Mouse (Mus musculus): Measurements from ENCODE around the gene Map3k4.
"Not testable (repeated sequence)": the region's sequence is repeated elsewhere in the genome, so short reads cannot be mapped to it uniquely, and the experiment has no call there.

The Map3k4 gene

DNA sequence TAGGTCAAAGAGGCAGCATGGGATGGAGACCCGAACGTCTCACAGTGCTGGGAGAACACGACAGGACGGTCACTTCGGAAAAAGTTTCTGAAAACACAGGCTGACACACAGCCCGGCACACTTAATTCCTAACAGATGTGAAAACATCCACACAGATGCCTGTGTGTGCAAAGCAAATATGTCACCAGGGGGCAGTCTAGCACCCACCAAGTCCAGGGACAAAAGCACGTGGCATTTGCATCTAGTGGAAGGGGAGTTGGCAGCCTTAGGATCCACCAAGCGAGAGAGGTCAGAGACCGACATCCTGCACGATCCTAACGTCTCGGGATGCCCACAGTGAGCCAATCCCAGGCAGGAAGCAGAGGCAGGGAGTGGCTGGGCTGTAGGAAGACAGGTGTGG lies 92.0 kb downstream of the Map3k4 start:
- DNase-seq (ENCODE audit: extremely low spot score, low read depth, low spot score) = peak; percentile 61

DNA sequence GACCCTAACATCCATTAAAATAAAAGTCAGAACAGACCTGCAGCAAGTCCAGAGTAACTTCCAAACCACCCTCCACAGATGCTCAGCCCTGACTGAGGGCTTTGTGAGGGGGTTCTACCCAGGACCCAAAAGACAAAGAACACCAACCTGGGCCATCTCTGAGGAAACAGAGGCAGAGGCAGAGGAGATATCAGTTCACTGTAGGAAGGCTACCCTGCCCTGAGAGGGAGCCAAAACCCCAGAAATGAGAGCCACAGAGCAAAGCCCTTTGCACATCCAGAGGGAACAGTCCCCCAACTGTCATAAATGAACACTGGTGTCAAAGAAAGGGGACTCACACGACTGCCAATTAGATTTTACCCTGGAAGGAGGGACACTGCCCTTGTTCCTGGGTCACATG lies 93.4 kb downstream of the Map3k4 start:
- no peak for DNase-seq (ENCODE audit: extremely low spot score, low read depth, low spot score)

DNA sequence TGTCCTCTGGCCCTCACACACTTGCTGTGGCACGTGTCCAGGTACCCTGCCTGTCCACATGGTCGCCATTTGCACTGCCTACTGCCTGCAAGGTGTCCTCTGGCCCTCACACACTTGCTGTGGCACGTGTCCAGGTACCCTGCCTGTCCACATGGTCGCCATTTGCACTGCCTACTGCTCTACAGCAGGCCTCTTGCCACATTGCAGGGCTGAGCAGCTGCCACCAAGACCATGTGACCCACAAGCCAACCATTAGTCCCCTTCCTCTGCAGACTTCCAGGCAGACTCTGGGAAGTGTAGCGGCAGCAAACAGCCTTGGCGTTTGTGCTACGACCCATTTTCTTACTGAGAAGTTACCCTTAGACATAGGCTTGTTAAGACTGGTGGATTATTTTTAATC lies 94.0 kb downstream of the Map3k4 start:
- not testable (repeated sequence) for DNase-seq (ENCODE audit: extremely low spot score, low read depth, low spot score)

DNA sequence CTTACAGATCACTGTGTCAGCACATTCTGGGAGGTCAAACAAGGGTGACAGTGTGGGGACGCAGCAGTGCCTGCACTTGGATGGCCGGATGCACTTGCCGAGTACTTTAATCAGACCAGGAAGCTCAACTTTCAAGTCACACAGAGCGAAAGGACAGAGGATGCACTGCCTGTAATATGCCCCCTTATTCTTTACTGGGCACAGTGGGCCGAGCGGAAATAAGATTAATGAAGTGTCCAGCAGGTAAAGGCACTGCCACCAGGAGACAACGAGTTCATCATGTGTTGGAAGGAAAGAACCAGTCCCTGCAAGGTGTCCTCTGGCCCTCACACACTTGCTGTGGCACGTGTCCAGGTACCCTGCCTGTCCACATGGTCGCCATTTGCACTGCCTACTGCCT lies 94.5 kb downstream of the Map3k4 start:
- no peak for DNase-seq (ENCODE audit: extremely low spot score, low read depth, low spot score)

DNA sequence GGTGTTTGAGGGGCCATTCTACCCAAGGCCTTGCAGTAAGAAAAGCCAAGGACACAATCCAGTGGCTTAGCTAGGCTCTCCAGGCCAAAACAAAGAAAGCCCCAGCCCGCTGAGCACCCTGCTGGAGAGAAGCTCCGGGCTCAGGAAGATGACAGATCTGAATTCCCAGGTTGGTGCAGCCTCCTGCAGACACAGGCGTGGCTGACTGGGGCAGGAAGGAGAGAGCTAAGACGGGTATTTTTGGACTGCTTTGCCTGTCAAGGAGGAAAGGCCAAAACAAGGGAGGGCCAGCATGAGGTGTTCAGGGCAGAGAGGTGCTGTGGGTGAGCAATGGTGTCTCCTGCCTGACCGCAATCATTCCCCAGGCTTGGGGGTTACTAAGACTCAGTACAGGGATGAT lies 94.9 kb downstream of the Map3k4 start:
- no peak for DNase-seq (ENCODE audit: extremely low spot score, low read depth, low spot score)

DNA sequence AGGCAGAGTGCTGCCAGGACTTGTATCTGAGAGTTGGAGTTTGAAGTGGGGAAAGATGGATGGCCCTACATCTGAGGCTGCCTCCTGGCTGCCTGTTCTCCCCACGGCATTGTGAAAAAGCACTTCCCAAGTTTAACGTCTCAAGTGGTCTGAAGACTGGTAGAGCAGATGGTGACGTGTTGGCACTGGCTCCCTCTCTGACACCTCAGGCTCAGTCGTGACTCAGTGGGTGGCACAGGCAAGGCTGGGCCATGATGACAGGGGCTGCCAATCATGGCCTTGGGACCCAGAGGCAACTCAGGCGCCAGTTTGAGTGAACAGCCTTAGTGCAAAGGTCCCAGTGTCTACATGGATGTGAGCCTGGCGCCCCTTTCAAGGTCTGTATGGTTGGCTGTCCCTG lies 96.7 kb downstream of the Map3k4 start:
- DNase-seq (ENCODE audit: extremely low spot score, low read depth, low spot score) = no peak

DNA sequence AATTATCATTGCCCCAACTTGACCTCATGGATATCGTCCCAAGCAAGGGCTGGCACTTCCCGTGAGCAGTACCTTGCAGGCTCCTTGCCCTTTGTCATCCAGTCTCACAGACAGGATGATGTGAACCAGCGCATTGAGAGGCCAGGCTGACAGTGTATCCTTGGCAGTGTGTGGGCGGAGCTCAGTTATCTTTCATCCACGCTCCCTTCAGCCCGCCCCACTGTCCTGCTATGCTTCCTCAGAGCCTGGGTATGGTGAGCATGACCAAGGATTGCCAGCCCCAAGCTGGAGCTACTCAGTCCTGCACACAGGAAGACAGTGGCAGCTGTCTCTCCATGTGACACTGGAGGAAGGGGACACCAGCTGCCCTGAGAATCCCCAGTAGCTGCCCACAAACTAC lies 102.4 kb downstream of the Map3k4 start:
- no peak for DNase-seq (ENCODE audit: extremely low spot score, low read depth, low spot score)

DNA sequence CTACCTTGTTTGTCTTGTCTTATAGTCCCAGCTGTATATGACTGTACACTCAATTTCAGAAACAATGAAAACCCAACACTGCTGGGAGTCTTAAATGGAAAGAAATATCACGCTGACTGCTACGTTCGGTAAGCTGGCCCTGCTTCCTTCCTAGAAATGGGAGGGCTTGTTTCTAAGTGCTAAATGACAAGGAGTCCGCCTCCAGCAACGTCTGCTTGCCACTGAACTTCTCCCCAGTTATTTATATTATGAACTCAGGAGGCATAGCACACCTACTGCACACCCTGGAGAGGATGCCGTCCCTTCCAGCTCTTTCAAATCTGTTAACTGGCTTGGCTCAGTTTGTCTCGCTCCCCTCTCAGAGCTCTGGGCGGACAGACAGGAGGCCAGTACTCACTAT lies 105.2 kb downstream of the Map3k4 start:
- DNase-seq (ENCODE audit: extremely low spot score, low read depth, low spot score) = no peak

DNA sequence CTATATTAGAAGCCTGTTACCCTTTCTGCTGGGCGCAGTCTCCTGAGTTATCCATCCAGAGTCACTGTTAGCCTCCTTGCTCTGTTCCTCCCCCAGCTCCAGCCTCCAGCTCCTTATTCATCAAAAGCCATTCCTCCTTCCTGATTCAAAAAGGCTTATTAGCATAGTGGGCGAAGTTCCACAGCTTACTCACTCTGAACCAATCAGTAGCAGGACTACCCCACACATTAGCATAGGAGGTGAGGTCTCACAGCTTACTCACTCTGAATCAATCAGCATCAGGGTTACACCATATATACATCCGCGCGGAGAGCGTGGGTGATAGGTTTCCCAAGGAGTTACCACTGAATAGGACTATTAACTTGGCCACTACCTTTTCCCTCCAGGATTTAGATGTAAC lies 106.3 kb downstream of the Map3k4 start:
- DNase-seq (ENCODE audit: extremely low spot score, low read depth, low spot score) = no peak

DNA sequence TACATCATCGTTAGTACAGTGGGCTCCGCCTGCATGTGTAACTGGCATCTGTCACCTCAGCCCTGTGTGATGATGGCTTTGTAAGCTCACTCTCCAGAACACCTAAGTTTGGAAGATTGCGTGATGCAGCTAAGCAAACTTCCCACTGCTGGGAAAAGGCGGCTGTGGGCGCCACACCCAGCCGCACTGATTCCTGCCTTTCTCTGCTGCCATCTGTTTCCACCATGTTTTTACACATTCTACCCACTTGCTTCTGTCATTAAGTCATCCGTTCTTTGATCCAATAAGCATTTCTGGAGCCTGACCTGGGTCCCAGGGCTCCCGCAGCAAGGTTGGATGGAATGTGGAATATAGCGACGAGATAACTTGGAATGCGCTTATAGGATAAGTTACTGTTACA lies 106.7 kb downstream of the Map3k4 start:
- DNase-seq (ENCODE audit: extremely low spot score, low read depth, low spot score) = no peak

DNA sequence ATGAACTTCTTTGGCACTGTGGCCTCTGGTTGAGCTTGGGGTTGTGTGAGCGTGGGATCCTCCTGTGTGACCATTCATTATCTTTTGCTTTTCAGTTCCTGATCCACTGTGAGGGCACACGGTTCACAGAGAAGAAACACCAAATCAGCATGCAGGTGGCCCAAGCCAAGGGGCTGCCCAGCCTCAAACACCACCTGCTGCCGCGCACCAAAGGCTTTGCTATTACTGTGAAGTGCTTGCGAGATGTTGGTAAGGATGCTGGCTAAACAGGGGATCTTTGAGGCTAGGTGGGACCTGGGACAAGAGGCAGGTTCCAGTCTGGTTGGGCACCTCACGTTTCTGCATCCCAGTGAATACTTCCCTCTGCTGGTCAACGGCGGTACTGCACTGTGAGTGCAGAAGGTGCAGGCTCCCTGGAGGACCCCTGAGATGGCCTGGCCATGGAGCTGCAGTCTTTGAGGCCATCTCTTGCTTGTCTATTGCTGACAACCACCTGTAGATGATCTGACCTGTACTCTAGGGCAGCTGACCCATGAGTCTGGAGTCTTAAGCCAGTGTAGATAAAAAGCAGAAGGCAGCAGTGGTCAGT lies 108.0 kb downstream of the Map3k4 start:
- DNase-seq (ENCODE audit: extremely low spot score, low read depth, low spot score) = peak; percentile 74

DNA sequence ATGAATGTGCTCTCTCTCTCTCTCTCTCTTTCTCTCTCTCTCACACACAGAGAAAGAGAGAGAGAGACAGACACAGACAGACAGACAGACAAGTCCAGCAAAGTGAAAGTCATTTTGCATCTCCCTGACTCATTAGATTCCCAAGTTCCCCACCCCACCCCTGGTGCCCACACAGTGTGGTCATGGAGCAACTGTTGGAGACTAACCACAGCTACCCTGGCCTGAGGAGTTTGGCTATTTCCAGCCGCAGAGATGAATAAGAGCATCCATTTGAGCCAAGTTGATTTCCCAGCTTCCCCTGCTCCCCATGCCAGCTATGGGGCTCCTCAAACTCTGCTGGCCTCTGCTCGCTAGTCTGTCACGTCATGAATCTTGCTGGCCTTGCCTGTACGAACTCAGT lies 109.1 kb downstream of the Map3k4 start:
- no peak for DNase-seq (ENCODE audit: extremely low spot score, low read depth, low spot score)

DNA sequence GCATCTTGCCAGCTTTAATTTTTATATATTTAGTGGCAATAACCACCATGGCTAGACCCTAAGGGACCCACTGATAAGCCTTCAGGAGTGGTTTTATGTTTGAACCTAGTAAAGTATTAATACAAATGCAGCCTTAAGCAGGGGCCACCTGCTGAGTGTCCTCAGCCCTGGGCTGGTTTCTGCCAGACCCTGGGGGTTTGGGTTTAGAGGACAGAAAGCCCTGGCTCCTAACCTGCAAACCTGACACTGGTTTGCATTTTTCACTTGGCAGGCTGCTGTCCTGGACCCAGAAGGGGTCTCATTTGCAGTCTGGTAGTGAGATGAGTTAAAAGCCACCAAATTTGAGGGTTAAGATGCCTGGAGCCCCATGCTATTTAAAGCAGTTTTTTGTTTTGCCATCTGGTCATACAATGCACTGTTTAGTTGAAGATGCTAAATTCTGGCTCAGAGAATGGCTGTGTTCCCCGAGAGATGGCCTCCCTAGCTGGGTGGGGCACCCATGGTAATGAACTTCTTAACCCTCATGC lies 111.5 kb downstream of the Map3k4 start:
- no peak for DNase-seq (ENCODE audit: extremely low spot score, low read depth, low spot score)

DNA sequence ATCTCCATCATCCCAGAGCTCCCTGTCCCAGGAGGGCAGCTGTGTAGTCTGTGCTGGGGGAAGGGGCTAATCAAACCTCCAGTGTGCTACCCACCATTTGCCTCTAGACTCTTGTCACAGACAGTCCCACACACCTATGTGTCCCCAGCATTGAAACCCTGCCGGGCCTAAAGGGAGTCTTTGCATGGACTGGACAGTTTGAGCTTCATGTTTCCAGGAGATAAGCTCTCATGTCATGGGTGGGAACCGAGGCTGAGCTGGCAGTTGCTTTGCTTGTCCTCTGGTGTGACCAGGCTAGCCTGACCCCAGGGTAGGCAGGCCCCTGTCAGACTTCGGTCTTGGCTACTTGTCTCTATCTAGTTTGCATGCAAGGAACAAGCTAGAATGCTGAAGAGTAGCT lies 112.3 kb downstream of the Map3k4 start:
- DNase-seq (ENCODE audit: extremely low spot score, low read depth, low spot score) = no peak

DNA sequence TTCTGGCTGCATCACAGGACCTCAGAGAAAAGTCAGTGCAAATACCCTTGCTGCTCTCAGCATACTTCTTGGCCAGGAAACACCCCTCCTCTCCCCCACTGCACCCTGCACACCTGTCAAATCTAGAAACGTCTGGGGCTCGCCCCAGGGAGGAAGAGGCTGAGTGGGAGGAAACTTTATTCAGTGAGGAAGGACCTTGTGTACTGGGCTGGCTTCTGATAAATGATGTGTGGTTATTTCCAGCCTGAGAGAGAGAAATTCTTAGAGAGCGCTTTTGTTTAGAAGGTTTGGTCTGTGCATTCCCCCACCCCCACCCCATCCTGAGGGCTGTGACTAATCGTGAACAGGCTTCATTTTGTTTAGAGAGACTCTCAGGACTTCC lies 112.9 kb downstream of the Map3k4 start:
- no peak for DNase-seq (ENCODE audit: extremely low spot score, low read depth, low spot score)

DNA sequence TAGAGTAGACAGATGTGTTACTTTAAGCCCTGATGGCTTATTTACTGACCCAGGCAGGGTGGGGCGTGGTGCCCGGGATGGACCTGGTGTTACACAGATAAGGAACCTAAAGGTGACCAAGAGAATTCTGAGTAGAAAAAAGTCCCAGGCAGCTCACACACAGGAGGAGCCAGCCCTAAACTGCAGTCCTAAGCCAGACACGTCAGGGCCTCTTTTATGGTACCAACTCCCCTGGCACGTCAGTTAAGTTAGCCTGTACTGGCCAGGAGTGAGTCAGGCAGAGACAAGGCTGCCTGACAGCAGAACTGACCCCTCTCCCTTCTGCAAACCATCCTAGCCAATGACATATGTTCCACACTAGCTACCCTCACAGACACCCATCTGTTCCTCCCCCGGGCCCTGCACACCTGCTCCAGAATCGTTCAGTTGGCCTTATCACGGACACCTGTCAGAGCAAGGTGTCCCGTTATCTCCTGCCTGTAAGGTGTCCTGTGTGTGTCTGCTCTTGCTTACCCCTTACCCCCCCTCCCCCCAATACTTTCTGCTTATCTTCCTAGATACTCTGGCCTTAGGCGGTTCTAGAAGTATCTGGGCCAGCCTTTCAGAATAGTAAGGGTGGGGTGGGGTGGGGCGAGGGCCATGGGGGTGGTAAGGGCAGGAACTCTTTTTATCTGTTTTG lies 113.4 kb downstream of the Map3k4 start:
- no peak for DNase-seq (ENCODE audit: extremely low spot score, low read depth, low spot score)

DNA sequence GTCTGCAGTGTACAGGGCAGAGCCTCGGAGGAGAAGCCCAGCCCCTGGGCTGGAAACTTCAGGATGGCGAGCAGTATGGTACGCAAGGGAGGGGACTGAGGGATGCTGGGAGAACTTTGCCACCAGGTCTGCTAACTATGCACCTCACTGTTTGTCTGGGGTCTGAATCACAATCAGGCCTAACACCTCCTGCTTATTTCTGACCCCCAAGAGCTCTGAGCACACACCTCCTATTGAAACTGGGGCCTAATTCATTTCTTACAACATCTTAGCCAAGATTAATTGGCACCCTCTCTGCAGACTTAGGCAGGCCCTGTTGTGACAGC lies 113.9 kb downstream of the Map3k4 start:
- DNase-seq (ENCODE audit: extremely low spot score, low read depth, low spot score) = no peak

DNA sequence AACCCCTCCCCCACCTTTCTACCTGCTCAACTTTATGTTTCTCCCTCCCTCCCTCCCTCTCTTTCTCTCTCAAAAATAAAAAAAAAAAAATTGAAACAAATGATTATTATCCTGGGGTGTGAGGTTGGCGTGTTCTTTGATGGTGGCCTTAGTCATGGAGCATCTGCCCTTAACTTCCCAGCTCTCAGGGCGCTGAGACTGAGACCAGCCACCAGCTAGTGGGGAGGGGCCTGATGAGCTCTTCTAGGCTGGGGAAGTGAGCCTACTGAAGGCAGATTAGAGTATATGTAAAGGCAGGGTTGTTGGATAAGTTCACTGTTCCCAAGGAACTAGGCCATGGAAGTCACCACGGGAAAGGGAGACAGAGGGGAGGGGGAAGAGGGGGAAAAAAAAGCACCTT lies 114.3 kb downstream of the Map3k4 start:
- no peak for DNase-seq (ENCODE audit: extremely low spot score, low read depth, low spot score)

DNA sequence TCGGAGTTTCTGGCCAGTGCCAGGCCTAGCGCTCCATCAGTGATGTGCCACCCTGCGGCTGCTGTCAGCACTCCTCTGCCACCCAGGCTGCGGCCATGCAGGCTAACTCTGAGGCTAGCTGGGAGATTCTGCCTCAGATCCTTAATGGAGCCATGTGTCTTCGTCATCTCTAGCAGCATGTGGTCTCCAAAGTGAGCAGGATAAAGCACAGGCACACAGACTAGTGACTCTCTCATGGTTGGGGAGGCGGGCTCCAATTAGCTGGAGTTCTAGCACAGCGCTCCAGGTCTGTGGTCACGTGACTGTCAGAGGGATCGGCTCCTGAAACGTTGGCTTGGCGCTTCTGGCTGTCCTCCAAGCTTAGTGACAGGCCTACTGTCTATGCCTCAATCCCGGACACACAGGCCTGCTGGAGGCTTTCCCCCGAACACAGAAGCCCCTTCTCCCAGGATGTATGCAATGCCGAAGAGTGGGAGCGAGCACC lies 115.1 kb downstream of the Map3k4 start:
- no peak for DNase-seq (ENCODE audit: extremely low spot score, low read depth, low spot score)

DNA sequence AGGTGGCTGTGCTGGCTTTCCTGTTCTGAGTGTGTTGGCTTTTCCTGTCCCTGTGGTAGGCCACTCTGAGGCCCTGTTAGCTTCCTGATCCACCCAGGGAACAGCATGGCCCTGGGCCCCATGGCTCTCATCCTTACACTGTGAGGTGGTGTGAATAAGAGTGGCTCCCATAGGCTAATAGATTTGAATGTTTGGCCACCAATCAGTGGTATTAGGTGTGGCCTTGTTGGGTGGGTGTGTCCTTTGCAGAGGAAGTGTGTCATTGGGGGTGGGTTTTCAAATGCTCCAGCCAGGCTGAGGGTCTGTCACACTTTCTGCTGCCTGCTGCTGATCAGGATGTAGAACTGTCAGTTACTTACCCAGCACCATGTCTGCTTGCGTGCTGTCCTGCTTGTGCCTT lies 117.5 kb downstream of the Map3k4 start:
- no peak for DNase-seq (ENCODE audit: extremely low spot score, low read depth, low spot score)

DNA sequence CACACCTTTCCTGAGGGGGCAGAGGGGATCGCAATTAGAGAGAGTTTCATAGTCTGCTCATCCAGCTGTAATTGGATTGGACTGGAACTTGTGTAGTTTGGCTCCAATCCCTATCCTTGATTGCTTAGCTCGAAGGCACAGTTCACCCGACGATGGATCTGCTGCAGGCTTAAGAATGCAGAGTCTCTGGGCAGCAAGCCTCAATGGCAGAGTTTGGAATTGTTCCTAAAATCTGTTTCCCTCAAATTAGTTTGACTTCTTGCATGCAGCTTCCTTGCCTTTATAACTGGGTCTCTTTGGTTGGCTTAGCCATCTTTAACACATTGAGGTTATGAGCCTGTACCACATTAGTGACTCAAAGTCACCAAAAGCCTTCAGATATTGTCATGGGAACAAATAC lies 118.7 kb downstream of the Map3k4 start:
- no peak for DNase-seq (ENCODE audit: extremely low spot score, low read depth, low spot score)

DNA sequence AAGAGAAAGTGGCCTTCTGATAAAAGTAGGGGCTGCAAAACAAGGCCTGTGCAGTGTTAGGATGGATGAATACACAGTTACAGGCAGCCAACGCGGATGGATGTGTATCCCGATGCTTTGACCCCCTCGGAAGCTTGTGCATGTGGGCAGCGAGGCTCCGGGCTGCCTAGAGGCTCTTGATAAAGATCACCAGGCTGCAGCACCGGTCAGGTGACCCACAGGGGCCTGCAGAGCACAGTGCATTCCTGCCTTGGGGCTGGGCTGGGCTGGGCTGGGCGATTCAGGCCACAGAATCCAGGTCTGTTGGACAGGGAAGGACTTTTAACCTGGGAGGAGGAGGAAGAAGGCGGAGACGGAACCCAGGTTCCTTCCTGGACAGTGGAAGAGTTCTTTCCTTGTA lies 123.0 kb downstream of the Map3k4 start:
- no peak for DNase-seq (ENCODE audit: extremely low spot score, low read depth, low spot score)

DNA sequence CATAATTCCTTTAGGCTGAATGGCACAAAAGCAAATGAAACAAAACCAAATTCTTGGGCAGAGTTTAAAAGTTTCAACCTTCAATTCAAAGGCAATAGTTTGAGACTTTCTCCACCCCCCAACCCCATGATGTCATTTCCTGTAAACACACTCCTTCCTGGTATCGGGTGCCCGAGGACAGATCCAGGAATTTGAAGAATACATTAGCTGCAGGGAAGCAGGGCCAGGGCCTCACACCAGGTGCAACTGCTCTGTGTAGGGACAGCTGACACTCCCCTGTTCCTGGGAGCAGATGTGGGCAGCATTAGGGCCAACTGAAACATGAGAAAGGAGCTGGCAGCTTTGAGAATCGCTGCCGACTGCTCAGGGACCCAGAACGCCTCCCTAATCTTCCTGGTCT lies 123.5 kb downstream of the Map3k4 start:
- no peak for DNase-seq (ENCODE audit: extremely low spot score, low read depth, low spot score)

Data from hindlimb bud, embryonic 11.5 days (tissue).